Mouse (Mus musculus) heart, adult 2 months (tissue): ENCODE data around the gene Cyp2d10.

ENCODE experiments used
- CTCF ChIP-seq: fragments of 200-600 bp; IDR thresholded peaks from 2 replicates; pipeline ENCODE4 v1.8.1; 2022; ENCODE audit warnings: antibody characterized with exemption, mild to moderate bottlenecking, moderate library complexity
- EP300 ChIP-seq: fragments of 200-500 bp; IDR thresholded peaks from 2 replicates; pipeline ENCODE4 v1.6.1; 2011; ENCODE audit warnings: low read depth, low read length, control low read depth; ENCODE audit not compliant: insufficient read depth
- POLR2A ChIP-seq: fragments of 200-500 bp; IDR thresholded peaks from 2 replicates; pipeline ENCODE4 v1.6.1; 2011; ENCODE audit warnings: mild to moderate bottlenecking, low read depth, low read length, control low read depth; ENCODE audit not compliant: insufficient read depth

GRCm38 (mm10) chr15:82379871-82380713, 26.9 kb downstream of the Cyp2d10 start, which contains the start of gene Cyp2d22:
- TF ChIP-seq CTCF (no peak), POLR2A (peak; percentile 85), EP300 (no peak)
